Comparison of ENCODE assay signal across 30 mouse cellular contexts in genomic region chr12:25169611-25170010, GRCm38 (mm10).
A peak's percentile ranks its signal among the peaks of the same experiment; 100 is the strongest.
DNase-seq lines count a peak whose midpoint lies in the region; ATAC-seq lines count a peak whose summit lies in the region.
"Had no signal": no experiment of that assay in that cellular context is flagged by ENCODE, and none has a peak within 500 bp of the region (broad histone marks: within the 10 kb centered on the region; RNA-seq: fewer than 3 reads in every experiment).

No protein-coding gene starts in this region.

- H3K9ac ChIP-seq in intestine, embryonic 14.5 days (ENCODE audit: low read length): no peak overlapping the region
- no peak overlapping the region for H3K9ac ChIP-seq in stomach, embryonic 14.5 days (replicated peaks; ENCODE audit: low read depth, low read length)
- H3K9ac ChIP-seq: embryonic facial prominence, embryonic 15.5 days; forebrain, embryonic 12.5 days; hindbrain, embryonic 13.5 days; limb, embryonic 13.5 days; neural tube, embryonic 15.5 days had no signal

- no peak overlapping the region for H3K4me3 ChIP-seq in intestine, embryonic 14.5 days (ENCODE audit: low read depth, low read length)
- H3K4me3 ChIP-seq in stomach, embryonic 14.5 days (ENCODE audit: low read depth, low read length): no peak overlapping the region
- H3K4me3 ChIP-seq: embryonic facial prominence, embryonic 10.5 days; embryonic facial prominence, embryonic 15.5 days; forebrain, embryonic 12.5 days; hindbrain, embryonic 13.5 days; left cerebral cortex, adult 2 months; limb, embryonic 13.5 days; neural tube, embryonic 15.5 days had no signal

- H3K4me2 ChIP-seq in intestine, embryonic 14.5 days (ENCODE audit: low read length): no peak overlapping the region
- no peak overlapping the region for H3K4me2 ChIP-seq in stomach, embryonic 14.5 days (replicated peaks; ENCODE audit: low read depth, low read length)
- H3K4me2 ChIP-seq: embryonic facial prominence, embryonic 15.5 days; forebrain, embryonic 12.5 days; heart, embryonic 11.5 days; hindbrain, embryonic 13.5 days; limb, embryonic 13.5 days; liver, embryonic 11.5 days; neural tube, embryonic 15.5 days had no signal

- H3K36me3 ChIP-seq in intestine, embryonic 14.5 days (ENCODE audit: control insufficient read depth, insufficient read depth, low read length): no peaks in the 10 kb centered on the region
- no peaks in the 10 kb centered on the region for H3K36me3 ChIP-seq in stomach, embryonic 14.5 days (ENCODE audit: control insufficient read depth, insufficient read depth, low read length)
- H3K36me3 ChIP-seq: embryonic facial prominence, embryonic 10.5 days; embryonic facial prominence, embryonic 15.5 days; forebrain, embryonic 12.5 days; G1E; hindbrain, embryonic 13.5 days; limb, embryonic 13.5 days; neural tube, embryonic 15.5 days had no signal

- DNase-seq in urinary bladder, postnatal 14 days (ENCODE audit: low spot score): peak; percentile 33
- no peak for DNase-seq in urinary bladder, postnatal 36 days (ENCODE audit: low spot score in 2 of 2)
- DNase-seq in intestine, embryonic 14.5 days (ENCODE audit: low spot score): no peak
- DNase-seq in heart, postnatal 25 days (ENCODE audit: low spot score): no peak
- DNase-seq in gastrocnemius, adult 18-20 months (ENCODE audit: low spot score): no peak
- no peak for DNase-seq in gastrocnemius, postnatal 14 days
- DNase-seq: adrenal gland, postnatal 14 days; B cell, adult 2 months; cerebellum, adult 18-20 months; cerebellum, postnatal 25 days; gastrocnemius, postnatal 36 days; heart, adult 18-20 months; heart, postnatal 4 days; kidney, adult 8-10 months; lung, postnatal 10 days; midbrain, embryonic 14.5 days; retina, postnatal 1 day; right cerebral cortex, postnatal 14 days; spleen, adult 18-20 months had no signal

- intact Hi-C loops in heart, postnatal 25 days (cut with DNase I): no loop called here
- intact Hi-C loops in gastrocnemius, postnatal 14 days (cut with DNase I; ENCODE audit: low total_unique reads): no loop called here

- 70% methylated on average over 3 of the region's 3 CpGs for WGBS in intestine, embryonic 14.5 days
- 74% methylated on average over 3 of the region's 3 CpGs for WGBS in stomach, embryonic 14.5 days

- no peaks in the 10 kb centered on the region for H3K4me1 ChIP-seq in intestine, embryonic 14.5 days (replicated peaks; ENCODE audit: control insufficient read depth, insufficient read depth, low read length)
- 0 out of 2 replicates have a peak, but pooled peaks cover 5% of the 10 kb centered on the region for H3K4me1 ChIP-seq in stomach, embryonic 14.5 days (ENCODE audit: control insufficient read depth, insufficient read depth, low read length)
- H3K4me1 ChIP-seq: embryonic facial prominence, embryonic 15.5 days had no signal

- H3K27me3 ChIP-seq in intestine, embryonic 14.5 days (replicated peaks; ENCODE audit: control insufficient read depth, insufficient read depth, low read length): no peaks in the 10 kb centered on the region
- H3K27me3 ChIP-seq in stomach, embryonic 14.5 days (ENCODE audit: control insufficient read depth, insufficient read depth, low read length): no peaks in the 10 kb centered on the region
- H3K27me3 ChIP-seq: embryonic facial prominence, embryonic 15.5 days; forebrain, embryonic 12.5 days; hindbrain, embryonic 13.5 days; limb, embryonic 13.5 days; neural tube, embryonic 15.5 days had no signal

- H3K9me3 ChIP-seq in intestine, embryonic 14.5 days (ENCODE audit: control insufficient read depth, low read length): no peaks in the 10 kb centered on the region
- no peaks in the 10 kb centered on the region for H3K9me3 ChIP-seq in stomach, embryonic 14.5 days (ENCODE audit: control insufficient read depth, low read depth, low read length)
- H3K9me3 ChIP-seq: embryonic facial prominence, embryonic 10.5 days; embryonic facial prominence, embryonic 15.5 days; forebrain, embryonic 12.5 days; hindbrain, embryonic 13.5 days; limb, embryonic 13.5 days; neural tube, embryonic 15.5 days had no signal

- 0 out of 2 replicates have a peak, but pooled peaks have one; percentile 54 for ATAC-seq in intestine, embryonic 14.5 days (replicated peaks; ENCODE audit: low FRiP score, low TSS enrichment, low read depth)
- ATAC-seq in stomach, embryonic 14.5 days (ENCODE audit: insufficient number of reproducible peaks, insufficient read depth, low FRiP score, low read depth): peak; percentile 81

- no peak overlapping the region for H3K27ac ChIP-seq in intestine, embryonic 14.5 days (ENCODE audit: low read depth)
- no peak overlapping the region for H3K27ac ChIP-seq in stomach, embryonic 14.5 days (ENCODE audit: low read length)
- H3K27ac ChIP-seq: embryonic facial prominence, embryonic 10.5 days; embryonic facial prominence, embryonic 15.5 days; forebrain, embryonic 12.5 days; hindbrain, embryonic 13.5 days; left cerebral cortex, adult 2 months; limb, embryonic 13.5 days; neural tube, embryonic 15.5 days had no signal
